Mouse (Mus musculus) G1E-ER4 (cell line): ENCODE measurements around the gene Rasgef1b. TPM values are rescaled to one million over a fixed set of nuclear protein-coding genes. Genes with fewer than 3 reads are reported as not detected.

ENCODE experiments used
- GATA1 ChIP-seq: IDR thresholded peaks from one replicate; pipeline ENCODE4 v1.8.0; 2012; ENCODE audit warnings: low read length, inconsistent platforms
- polyA plus RNA-seq: library from polyadenylated mRNA; stranded (reverse); fragments of >175 nt; gene quantifications from 2 replicates; pipeline ENCODE4 v1.2.3, GENCODE M21; 2012

The Rasgef1b gene
- polyA plus RNA-seq, 1 experiment: not detected

DNA sequence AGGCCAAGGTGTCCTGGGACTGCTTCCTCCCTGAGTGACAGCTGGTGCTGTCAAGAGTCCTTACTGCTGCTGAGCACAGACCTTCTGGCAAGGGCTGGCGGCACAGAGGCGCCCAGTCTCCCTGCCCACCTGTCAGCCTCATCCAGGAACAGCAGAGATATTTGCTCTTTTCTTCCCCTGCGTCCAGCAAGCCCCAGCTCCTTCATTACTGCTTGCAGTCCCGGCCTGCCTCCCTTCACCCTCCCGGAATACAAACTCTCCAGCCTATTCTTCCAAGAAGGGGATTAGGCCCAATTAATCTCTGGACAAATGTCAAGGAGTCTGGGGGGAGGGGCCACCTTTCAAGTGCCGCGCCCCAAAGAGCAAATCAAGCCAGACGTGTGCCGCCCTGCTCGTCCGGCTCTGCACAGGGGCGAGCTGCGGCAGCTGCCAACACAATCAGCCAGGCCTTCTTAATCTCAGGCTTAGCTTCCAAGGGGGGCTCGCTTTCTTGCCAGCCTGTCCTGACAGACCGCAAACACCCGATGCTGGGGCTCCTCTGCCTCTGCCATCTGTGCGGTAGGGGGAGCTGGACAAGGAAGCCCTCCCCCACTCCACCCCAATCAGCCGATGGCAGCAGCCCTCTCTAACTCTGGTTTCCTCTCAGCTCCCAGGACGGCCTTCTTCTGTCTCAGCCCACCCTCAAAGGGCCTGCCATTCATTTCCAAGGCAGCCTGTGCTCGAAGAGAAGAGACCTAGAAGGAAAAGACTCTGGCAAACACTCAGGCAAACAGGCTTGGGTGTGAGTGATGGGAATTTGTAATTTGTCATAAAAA lies 249.4 kb downstream of the Rasgef1b start:
- no peak for TF ChIP-seq GATA1

DNA sequence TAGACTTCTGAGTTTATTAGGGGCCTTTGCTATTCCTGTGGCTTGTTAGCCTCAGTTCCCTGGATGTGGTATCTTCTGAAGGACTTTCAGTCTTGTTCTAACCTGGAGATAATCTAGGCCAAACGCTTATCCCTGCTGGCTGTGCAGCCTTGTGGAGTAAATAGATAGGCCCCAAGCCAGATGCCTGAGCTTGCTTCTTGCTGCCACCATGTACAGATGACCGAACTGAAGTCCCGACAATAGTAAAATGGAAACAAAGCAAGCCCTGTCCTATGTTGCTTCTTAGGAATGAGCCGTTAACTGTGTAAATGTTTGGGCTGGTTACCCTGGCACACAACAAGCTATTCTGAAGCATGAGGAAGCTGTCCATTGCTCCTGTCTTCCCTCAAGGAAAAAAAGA lies 250.1 kb downstream of the Rasgef1b start:
- TF ChIP-seq GATA1: no peak

DNA sequence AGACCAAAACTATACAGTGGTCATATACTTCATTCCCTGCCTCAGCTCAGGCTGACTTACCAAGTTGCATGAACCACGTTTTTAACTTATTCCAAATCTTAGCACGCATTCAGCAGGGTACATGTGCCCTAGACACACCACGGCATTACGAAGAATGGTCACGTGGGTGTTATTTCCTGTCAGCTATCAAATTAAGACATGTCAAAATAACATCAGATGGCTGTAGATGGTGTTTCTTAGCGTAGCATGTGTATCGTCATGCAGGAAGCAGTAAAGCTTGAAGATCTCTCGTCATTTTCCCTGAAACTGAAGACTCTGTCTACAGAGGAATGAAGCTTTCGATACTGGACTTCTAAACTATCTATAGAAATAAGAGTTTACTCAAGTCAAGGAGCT lies 251.4 kb downstream of the Rasgef1b start:
- TF ChIP-seq GATA1: no peak

DNA sequence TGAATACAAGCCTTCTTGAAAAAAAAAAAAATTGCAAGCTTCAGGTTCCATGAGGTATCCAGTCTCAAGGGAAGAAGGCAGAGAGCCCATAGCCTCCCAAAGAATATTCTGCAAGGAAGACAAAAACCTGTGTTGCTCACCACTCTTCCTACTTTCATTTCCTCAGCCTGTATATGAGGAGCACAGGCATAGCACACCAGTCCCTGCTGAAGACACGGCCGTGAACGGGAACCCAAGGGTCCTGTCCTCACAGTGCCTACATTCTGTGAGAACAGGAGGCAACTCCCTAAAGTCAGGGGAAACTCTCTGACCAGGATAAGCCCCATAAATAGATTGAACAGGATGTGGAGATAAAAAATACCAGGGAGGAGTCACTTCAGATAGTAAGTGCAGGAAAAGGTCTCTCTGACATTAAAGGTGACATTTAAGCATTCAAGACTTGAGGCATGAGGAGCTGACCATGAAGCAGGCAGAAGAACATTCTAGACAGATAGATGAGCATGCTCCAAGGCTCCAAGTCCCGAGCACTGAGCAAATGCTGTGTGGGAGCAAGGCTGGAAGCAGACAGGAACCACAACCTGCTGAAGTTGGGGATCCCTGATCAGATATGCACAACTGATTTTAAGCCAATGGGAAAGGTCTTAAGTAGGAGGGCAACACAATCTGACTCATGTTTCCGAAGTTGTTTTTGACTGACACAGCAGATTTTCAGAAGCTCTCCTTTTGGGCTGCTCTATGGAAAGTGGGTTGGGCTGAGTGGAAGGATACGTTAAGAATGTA lies 252.0 kb downstream of the Rasgef1b start:
- TF ChIP-seq GATA1: no peak

GRCm38 (mm10) chr5:99472607-99473335 lies 256.1 kb downstream of the Rasgef1b start:
- no peak for TF ChIP-seq GATA1

GRCm38 (mm10) chr5:99471790-99472189 lies 257.1 kb downstream of the Rasgef1b start:
- TF ChIP-seq GATA1: no peak

- TF ChIP-seq GATA1: no peak
Measured at GRCm38 (mm10) chr5:99470613-99471012, 258.3 kb downstream of the Rasgef1b start.

- no peak for TF ChIP-seq GATA1
Measured at GRCm38 (mm10) chr5:99459007-99459406, 269.9 kb downstream of the Rasgef1b start.

DNA sequence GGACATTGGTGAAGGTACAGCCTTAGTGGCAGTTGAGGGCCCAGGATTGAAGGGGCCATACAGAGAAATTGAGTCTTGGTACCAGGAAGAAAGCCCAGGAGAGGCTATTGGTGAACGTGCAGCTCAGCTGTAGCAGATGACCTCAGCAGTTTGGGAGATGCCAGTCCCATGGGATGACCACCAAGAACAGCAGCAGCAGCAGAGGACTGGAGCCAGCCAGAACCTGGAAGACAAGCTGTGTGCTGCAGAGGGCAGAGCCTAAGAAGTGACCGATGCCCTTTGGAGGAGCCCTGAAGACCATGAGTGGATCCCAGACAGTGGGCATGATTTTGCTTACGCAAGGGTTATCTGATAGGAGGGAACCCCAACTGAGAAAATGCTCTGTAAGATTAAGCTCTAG lies 271.6 kb downstream of the Rasgef1b start:
- TF ChIP-seq GATA1: no peak

GRCm38 (mm10) chr5:99451939-99452338 lies 276.9 kb downstream of the Rasgef1b start:
- TF ChIP-seq GATA1: no peak

DNA sequence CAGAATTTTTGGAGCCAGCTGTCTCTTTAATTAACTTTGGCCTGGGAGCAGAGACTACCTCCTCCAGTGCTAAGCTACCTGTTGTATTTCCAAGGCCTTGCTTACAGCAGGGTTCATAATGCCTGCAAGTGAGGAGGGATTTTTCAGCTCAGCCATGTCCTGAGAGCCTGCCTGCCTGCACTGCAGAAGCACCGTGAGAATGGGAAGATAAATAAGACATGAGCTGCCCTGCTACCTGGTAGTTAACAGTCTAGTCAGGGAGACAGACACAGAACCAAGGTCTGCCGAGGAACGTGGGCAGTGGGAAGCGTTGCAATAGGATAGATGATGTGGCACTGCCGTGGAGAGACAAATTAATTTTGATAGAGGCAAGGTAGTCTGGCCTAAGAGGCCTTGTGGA lies 277.4 kb downstream of the Rasgef1b start:
- TF ChIP-seq GATA1: no peak

DNA sequence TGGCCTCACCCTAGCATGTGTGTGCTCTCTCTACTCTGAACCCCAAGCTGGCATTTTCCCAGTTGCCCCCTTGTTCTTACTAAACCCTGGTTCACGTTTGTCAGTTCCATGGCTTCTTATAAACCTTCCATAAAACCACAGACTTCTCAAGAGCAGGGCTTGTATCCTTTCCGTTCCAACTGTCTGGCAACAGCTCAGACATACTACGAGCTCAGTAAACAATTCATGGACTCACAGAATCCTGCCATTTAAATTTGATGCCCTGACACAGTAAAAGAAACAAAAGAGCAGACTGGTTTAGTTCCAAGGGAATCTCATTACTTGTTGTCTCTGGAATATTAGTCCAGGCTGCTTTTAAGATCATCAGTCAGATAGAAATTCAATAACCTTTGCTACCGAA lies 277.9 kb downstream of the Rasgef1b start:
- no peak for TF ChIP-seq GATA1

- no peak for TF ChIP-seq GATA1
Measured at GRCm38 (mm10) chr5:99450463-99450862, 278.4 kb downstream of the Rasgef1b start.

DNA sequence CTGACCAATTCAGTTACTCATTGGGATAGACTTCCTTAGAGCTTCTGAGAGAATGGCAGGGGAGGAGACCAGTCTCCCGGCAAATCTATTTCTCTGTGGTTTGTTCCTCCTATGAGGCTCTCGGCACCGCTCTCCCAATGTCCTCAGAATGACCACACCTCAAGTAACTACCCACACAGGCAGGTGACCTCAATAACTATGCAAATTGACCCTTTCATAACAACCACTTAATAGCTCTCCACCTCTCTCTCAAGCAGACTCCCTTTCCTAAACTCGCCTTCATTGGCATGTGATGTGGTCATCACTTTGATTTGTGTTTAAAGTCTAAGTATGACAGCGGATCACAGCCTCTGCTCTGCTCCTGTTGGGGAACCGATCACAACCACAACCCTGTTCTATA lies 281.4 kb downstream of the Rasgef1b start:
- no peak for TF ChIP-seq GATA1

GRCm38 (mm10) chr5:99445242-99445641 lies 283.6 kb downstream of the Rasgef1b start:
- TF ChIP-seq GATA1: no peak

DNA sequence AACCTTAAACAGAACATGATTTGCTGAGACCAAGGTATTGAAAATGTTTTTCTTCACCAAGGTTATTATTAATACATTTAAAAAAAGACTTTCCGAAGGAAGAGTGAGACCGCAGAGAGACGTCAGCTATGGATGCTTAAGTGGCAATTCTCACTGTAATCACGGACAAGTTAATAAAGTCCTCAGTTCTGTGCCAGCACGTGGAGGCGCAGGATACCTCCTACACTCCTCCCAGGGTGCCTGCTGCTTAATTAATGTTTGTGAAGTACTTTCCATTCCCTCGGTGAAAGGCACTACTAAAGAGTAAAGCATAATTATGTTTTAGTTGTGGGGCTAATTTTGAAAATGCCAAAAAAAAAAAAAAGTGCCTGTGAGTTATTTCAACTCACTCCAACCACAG lies 284.1 kb downstream of the Rasgef1b start:
- TF ChIP-seq GATA1: no peak
